Mouse (Mus musculus) spleen, adult 18-20 months (tissue): Measurements from ENCODE around the gene Gm10645.

Experiments used
- DNase-seq, 2 experiments: peaks; one replicate each; pipeline ENCODE4 v3.0.0; 2022; ENCODE audit warnings: mixed read lengths in 2 of 2

Gm10645 gene

DNA sequence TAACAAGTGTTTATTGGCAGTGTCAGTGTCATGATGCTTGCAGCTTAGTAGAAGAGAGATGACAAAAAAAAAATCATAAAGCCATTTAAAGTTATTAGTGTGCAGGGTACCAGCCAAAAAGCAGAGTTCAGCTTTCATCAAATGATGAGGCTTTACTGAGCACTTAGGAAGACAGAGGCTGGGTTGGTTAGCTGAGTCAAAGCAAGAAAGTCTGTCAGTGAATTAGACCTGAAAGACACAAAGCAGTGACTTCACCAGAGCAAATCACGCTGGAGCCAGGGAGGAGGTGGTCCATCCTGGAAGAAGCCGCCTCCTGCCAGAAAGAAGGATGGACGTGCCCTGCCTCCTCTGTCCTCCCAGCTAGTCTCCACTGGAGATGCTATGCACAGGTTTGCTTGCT is 2.0 kb upstream of the Gm10645 start:
- no peak for DNase-seq

- DNase-seq = peak; percentile 39 to 50
Measured at GRCm38 (mm10) chr8:83165235-83165930, 587 bp downstream of the Gm10645 start, which contains the start of gene Tbc1d9. Gene Tbc1d9, plus strand, starts transcription at chr8:83165352.

- no peak for DNase-seq
Measured at GRCm38 (mm10) chr8:83160613-83161012, 5.4 kb downstream of the Gm10645 start.

DNA sequence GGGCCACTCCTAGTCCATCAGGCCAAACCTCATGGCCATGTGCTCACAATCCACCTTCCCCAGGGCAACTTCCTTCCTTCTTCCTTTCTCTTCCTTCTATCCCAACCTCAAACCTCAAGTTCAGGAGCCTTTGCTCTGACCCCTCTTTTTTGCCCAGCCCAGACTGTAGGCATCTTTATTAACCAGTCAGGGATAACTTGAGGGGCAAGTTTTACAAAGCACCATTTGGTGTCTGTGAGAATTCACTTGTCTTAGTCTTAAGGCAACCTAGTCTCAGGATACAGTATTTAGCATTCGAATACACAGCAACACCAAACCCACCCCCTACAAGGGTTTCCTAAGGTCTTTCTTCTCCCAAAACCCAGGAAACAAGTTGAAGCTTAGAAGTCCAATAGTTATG is 6.4 kb downstream of the Gm10645 start:
- DNase-seq = no peak

DNA sequence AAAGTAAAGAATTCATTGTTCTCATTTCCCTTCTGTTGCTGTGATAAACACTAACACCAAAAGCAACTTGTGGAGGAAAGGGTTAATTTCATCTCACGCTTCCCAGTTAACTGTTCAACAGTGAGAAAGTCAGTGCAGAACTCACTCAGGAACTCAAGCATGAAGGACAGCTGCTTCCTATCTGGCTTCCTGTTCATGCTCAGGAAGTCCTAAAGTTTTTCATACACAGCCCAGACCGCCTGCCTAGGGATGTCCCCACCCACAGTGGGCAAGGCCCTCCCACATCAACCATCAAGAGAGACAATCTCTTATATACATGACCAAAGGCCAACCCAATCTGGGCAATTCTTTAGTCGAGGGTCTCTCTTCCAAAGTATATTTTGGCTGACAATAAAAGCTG is 7.0 kb downstream of the Gm10645 start:
- DNase-seq = peak in 1 of 2 experiments; percentile 13

GRCm38 (mm10) chr8:83155110-83155509 is 10.9 kb downstream of the Gm10645 start:
- DNase-seq = no peak

DNA sequence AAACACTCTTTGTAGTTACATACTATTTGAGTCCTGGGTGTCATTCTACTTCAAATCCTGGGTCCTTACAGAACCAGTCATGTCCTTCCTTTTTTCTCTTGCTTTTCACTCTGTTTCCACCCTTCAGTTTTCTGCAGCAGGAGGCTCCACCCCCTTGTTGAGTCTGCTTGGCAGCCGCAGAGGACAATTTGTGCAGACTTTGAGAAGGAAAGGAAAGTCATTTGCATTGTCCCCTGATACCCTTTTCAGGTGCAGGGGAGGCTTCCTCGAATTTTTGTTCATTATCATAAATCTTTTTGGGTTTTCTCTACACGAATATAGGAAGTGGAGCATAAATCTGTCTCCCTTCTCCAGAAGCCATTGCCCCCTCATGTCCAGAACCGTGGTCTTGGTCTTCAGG is 13.5 kb downstream of the Gm10645 start:
- peak; percentile 29 to 39 for DNase-seq

GRCm38 (mm10) chr8:83152055-83152454 is 13.9 kb downstream of the Gm10645 start:
- no peak for DNase-seq

GRCm38 (mm10) chr8:83149124-83149523 is 16.8 kb downstream of the Gm10645 start:
- DNase-seq = no peak

- no peak for DNase-seq
Measured at GRCm38 (mm10) chr8:83145421-83145820, 20.5 kb downstream of the Gm10645 start.

DNA sequence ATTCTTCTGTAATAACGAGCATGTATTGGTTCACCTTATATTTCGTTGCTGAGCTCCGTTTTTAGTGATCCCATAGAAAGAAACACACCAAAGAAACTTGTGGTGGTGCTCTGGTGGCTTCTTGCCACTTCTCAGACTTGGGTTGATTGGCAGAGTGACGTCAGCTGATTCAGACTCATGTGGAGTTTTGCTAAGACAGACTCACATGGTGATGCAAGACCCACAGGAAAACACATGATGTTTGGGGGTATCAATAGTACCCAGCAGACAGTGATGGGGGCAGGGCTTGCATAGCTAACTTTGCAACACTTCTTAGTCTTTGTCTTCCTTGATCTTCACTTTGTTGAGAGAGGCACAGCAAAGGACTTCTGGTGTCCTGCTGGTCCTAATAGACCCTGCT is 21.4 kb downstream of the Gm10645 start:
- DNase-seq = no peak

- DNase-seq = peak in 1 of 2 experiments; percentile 22
Measured at GRCm38 (mm10) chr8:83141358-83141757, 24.6 kb downstream of the Gm10645 start.

- DNase-seq = peak; percentile 34 to 39
Measured at GRCm38 (mm10) chr8:83140701-83141111, 25.3 kb downstream of the Gm10645 start.

DNA sequence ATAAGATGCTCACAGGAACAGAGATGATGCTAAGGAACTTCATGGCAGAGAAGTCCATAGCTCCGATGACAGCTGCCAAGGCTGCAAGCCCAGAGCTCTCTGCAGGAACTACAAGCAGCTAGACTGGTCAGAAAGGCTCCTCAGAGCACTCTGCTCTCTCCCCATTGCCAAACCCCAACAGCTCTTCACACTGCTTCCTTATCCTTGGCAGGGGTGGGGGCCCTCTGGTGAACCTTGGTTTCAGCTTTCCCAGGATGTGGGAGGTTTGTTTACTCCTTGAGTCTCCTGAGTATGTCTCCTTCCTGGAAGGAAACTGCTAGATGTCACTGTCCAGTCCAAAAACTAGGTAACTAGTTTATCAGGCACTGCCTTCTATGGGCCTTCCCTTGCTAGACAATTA is 25.9 kb downstream of the Gm10645 start:
- DNase-seq = no peak

- DNase-seq = no peak
Measured at GRCm38 (mm10) chr8:83135086-83135485, 30.9 kb downstream of the Gm10645 start.
